Mouse (Mus musculus) bone marrow, adult 2 months (tissue): Measurements from ENCODE around the gene Tada2b. TPM values are rescaled to one million over a fixed set of nuclear protein-coding genes. Genes with fewer than 3 reads are reported as not detected.

Experiments
- H3K27ac ChIP-seq: fragments of 200-500 bp; 2 replicates; pipeline ENCODE4 v1.5.1; 2012; ENCODE audit warnings: low read depth, mild to moderate bottlenecking, control low read depth, inconsistent platforms, low read length; ENCODE audit not compliant: control insufficient read depth, poor library complexity, insufficient read depth
- H3K4me1 ChIP-seq: fragments of 200-500 bp; 2 replicates; pipeline ENCODE4 v1.6.1; 2011; ENCODE audit warnings: low read length; ENCODE audit not compliant: control insufficient read depth, insufficient read depth
- H3K4me3 ChIP-seq: fragments of 200-500 bp; replicated peaks from 2 replicates; pipeline ENCODE3; 2011; ENCODE audit warnings: mild to moderate bottlenecking, low read depth, low read length, control low read depth; ENCODE audit not compliant: control insufficient read depth
- CTCF ChIP-seq: fragments of 200-500 bp; IDR thresholded peaks from 2 replicates; pipeline ENCODE4 v1.5.1; 2011; ENCODE audit warnings: low read length, control low read depth; ENCODE audit not compliant: control insufficient read depth, insufficient read depth
- POLR2A ChIP-seq: fragments of 200-500 bp; IDR thresholded peaks from 2 replicates; pipeline ENCODE4 v1.6.1; 2011; ENCODE audit warnings: low read depth, mild to moderate bottlenecking, control low read depth, low read length, borderline replicate concordance; ENCODE audit not compliant: control insufficient read depth
- WGBS: fragments of 180-500 bp; shearing (Covaris S2); methylation state at CpG from one replicate; pipeline ENCODE4 v1.1.7; 2018; 5-methylcytosine and 5-hydroxymethylcytosine counted together
- polyA plus RNA-seq: library from polyadenylated mRNA; stranded (reverse); fragments of >200 nt; gene quantifications from 2 replicates; pipeline ENCODE4 v1.2.4, GENCODE M21; 2011; ENCODE audit warnings: low replicate concordance; ENCODE audit not compliant: missing spikeins, insufficient read depth, insufficient read length

The Tada2b gene
- polyA plus RNA-seq, 1 experiment: 7.9 TPM

DNA sequence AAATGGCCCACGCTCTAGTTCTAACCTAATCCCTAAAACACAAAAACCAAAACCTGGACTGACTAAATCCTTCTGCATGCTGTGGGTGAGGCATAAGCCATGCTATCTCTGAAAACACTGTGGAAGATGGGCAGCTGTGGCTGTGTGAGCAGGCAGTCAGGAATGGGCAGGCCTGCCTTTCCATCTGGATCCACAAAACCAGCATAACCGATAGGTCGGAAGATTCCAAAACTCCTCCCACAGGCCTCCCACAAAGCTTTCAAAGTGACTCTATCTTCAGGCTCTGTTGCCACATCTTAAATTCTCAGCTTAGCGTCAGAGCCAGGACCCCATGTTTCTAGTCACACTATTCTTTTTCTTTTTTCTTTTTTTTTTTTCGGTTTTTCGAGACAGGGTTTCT lies 9.8 kb upstream of the Tada2b start:
- no peak overlapping the region for H3K27ac ChIP-seq
- WGBS: 91% methylated on average over 6 of the region's 6 CpGs
- no peaks in the 10 kb centered on the region for H3K4me1 ChIP-seq
- no peak for TF ChIP-seq CTCF
- no peak for TF ChIP-seq POLR2A
- no peak overlapping the region for H3K4me3 ChIP-seq

DNA sequence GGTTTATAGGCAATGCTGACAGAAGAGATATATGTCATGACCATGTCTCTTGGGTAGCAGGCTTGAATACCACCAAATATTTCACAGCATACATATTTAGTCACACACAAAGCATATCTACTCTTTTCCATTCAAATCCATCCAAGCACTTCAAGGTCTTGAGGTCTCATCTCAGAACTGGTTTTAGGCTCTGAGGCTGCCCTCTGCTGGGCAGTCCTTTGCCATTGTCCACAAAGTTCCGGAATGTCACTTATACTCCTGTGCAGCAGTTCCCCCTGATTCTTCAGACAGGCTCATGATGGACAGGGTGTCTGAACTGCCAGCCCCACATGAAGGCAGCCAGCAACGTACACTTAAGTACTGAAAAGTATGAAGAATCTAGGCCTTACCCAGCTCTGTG lies 5.1 kb upstream of the Tada2b start:
- peaks cover 1% of the 10 kb centered on the region; the same call in 1 of the 2 replicates for H3K4me1 ChIP-seq
- TF ChIP-seq CTCF (peak; percentile 69), POLR2A (no peak)
- no peak overlapping the region for H3K4me3 ChIP-seq
- H3K27ac ChIP-seq: no peak overlapping the region
- 58% methylated on average over 2 of the region's 2 CpGs for WGBS

DNA sequence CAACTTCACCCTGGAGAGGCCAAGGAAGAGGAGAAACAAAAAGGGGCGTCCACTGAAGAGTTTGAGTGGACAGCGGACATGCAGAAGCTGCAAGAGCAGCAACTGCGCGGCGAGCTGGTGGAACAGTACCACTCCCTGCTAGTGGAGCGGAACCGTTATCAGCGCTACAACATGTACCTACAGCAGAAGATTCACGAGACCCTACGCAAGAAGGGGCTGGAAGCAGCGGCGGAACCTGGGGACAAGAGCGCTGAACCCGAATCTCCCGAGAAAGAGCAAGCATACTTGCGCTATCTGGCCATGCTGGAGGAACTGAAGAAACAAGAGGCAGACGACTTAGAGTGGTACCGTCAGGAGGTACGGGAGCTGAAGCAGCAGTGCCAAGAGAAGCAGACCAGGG lies 1.2 kb upstream of the Tada2b start:
- 24% methylated on average over 19 of the region's 19 CpGs for WGBS
- Histone ChIP-seq H3K4me3 (peak overlapping the region; percentile 71), H3K4me1 (peaks cover 10% of the 10 kb centered on the region), H3K27ac (no peak overlapping the region)
- TF ChIP-seq POLR2A: no peak
- TF ChIP-seq CTCF: no peak

DNA sequence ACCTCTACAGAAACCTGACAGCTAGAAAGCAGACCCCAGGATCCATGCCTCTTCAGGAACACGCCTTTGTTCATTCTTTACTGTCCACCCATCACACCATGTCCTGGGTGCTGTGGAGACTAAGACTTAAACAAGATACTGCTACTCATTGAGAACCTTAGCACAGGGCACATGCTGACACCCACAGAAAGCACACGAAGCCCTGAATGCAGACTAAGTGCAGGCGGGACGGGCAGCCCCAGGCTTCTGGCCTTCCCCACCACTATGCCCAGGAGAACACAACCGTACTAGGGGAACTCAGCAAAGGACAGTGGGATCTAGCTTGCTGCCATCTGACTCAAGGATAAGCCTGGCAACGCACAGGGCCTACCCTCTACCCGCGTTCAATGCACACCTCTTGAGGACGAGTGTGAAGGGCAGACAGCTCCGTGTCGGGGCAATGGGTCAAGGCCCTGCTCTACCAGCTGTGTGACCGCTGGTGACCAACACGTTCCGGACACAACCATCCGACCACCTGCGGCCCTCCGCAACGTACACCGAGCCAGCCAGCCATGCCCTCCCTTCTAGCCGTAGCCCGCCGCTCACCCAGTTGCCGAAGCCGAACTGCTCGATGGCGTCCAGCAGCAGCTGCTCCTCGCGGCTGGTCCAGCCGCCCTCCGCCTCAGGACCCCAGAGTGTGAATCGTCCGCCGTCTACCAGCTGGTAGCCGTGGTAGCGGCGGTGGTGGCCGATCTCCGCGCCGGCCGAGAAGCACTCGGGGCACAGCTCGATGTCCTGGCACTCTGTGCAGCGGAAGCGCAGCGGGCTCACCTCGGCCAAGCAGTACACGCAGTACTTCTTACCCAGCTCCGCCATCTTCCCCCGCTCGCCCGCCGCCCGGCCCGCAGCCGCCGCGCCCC lies 633 bp downstream of the Tada2b start:
- Histone ChIP-seq H3K27ac (peak overlapping the region; percentile 83), H3K4me1 (peaks cover 22% of the 10 kb centered on the region), H3K4me3 (peak overlapping the region; percentile 83)
- WGBS: 6% methylated on average over 58 of the region's 58 CpGs
- peak; percentile 1; the same call in 1 of the 2 replicates for TF ChIP-seq CTCF
- TF ChIP-seq POLR2A: peak; percentile 12; the same call in 1 of the 2 replicates

DNA sequence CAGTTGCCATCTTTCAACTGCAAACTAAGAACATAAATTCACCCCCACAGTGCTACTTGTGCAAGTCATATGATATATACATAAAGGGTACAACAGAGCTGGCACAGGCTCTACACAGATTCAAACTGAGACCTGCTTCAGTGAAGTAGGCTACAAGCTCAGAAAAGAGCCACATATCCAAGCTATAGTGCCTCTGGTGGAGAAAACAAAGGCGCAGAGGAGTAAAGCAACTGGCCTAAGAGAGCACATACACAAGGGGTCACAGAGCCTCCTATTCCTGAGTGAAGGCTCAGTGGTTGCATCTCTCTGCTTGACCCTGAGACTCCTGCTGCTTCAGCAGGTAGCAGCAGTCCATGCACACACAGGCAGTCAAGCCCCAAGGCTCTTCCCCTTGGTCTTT lies 3.0 kb downstream of the Tada2b start:
- peaks cover 28% of the 10 kb centered on the region for H3K4me1 ChIP-seq
- H3K4me3 ChIP-seq: no peak overlapping the region
- WGBS: 61% methylated on average over 1 of the region's 1 CpGs
- TF ChIP-seq POLR2A (no peak), CTCF (no peak)
- no peak overlapping the region for H3K27ac ChIP-seq

DNA sequence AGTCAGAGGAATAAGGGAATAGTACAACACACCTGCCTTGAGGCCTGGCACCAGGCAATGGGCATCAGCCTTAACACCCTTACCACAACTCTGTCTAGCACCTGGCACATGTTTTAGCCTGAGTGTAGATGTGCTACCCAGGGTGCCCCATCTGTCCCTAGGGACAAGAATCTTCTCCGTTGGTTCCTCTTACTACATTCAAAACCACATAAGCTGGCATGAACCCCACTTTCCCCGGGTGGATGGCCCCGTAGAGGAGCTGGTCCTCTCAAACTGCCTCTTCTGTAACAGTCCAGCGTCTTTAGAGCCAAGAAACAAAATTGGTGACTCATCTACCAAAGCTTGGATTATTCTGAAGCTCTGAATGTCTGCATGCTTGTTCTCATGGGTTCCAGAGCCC lies 3.7 kb downstream of the Tada2b start:
- Histone ChIP-seq H3K4me1 (peaks cover 28% of the 10 kb centered on the region), H3K27ac (0 out of 2 replicates have a peak overlapping the region, but pooled peaks have one; percentile 25), H3K4me3 (no peak overlapping the region)
- 11% methylated on average over 4 of the region's 4 CpGs for WGBS
- TF ChIP-seq CTCF (no peak), POLR2A (no peak)

DNA sequence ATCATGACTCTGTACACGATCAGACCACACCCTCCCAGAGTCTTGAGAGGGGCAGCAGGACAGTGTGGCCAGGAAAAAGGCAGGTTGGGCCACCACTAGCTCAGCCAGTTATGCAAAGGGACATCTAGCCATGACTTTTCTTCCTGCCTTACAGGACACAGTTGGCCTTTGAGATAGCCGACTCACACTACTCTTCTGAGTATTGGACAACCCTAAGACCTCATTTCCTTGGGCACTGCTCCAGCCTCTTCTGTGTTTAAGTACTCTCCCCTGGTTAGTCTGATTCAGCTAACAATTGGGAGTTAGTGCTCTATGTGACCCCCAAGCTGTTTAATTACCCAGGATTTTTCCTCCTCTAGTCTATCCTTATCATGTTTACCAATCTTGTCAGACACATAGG lies 4.3 kb downstream of the Tada2b start:
- WGBS: 23% methylated on average over 2 of the region's 2 CpGs
- TF ChIP-seq CTCF (no peak), POLR2A (no peak)
- H3K4me1 ChIP-seq: peaks cover 27% of the 10 kb centered on the region

DNA sequence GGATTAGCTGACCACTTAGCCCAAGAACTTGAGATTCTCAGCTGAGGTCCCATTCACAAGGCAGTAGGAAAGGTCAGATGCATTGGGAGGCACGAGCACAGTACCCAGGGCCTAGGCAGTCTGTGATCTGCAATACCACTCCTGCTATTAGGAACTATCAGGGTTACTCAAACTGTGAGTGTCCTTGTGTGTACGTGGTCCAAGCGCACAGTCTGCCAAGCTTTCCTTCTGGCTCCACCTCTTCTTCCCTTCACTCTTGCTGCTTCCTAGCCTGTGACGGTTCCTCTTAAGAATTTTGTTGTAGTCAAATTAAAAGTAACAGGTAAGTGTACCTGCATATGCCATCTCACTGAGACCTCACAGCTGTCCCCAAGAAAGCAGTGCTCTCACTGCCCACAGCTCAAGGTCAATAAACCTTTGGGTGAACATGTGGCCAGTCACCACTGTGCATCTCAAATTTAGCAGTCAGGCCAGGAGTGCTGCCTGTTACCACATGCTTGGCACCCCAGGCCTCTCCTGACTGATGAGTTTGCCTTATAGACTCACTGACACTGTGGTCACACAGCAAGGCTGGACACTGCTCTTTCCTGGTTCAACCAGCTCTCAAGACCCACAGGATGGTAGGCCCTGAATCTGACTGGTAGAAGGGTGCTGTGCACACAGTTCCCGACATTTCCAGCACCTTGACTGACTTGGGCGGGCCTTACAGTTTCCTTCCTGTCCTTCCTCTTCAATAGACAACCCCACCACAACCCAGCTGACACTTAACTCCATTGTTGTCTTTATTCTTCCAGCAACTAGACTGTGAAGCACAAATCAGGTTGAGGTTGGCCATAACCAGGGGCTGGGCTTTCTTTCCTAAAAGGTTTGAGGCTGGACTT lies 5.3 kb downstream of the Tada2b start:
- WGBS: 36% methylated on average over 6 of the region's 6 CpGs
- Histone ChIP-seq H3K4me1 (peaks cover 27% of the 10 kb centered on the region), H3K27ac (no peak overlapping the region), H3K4me3 (no peak overlapping the region)
- no peak for TF ChIP-seq CTCF
- TF ChIP-seq POLR2A: no peak

More for the DNA sequence above, 4.3 kb downstream of the Tada2b start:
- Histone ChIP-seq H3K4me3 (no peak overlapping the region), H3K27ac (no peak overlapping the region)
